Mouse (Mus musculus): ENCODE measurements at regions not wholly inside any gene's neighbourhood (a gene's known extent, or its start where the extent isn't known, plus 50 kb on each side); places are given as distances from the start of the nearest gene placed in this dataset.

DNA sequence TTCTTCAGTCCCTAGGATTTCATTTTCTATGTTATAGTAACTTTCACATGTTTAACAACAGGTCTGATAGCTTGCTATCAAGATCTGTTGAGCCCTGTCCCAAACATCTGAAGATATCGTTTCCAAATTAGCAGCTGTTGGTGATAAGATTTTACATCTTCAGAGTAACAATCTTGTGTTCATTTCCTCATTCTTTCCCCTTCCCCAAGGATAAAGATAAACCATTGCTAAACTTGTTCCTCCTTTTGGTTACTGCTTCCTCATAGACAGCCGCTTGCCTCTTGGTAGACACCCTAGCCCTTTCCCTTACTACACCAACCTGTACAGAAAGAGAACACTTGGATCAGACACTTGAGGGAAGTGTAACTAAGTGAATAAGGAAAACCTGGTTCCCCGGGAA, 58.6 kb downstream of the Kcnrg start:
- no peaks in the 10 kb centered on the region for H3K36me3 ChIP-seq (ENCODE audit: insufficient read depth)
- H3K4me3 ChIP-seq (ENCODE audit: low read depth, low read length): no peak overlapping the region
- no peaks in the 10 kb centered on the region for H3K9me3 ChIP-seq (ENCODE audit: low read length)
- WGBS: 83% methylated on average over 3 of the region's 3 CpGs
- ATAC-seq (no peak), DNase-seq (no peak)
- H3K27ac ChIP-seq (ENCODE audit: low read depth, low read length): no peak overlapping the region
- H3K9ac ChIP-seq: no peak overlapping the region
- no peak for TF ChIP-seq CTCF (IDR thresholded peaks at IDR 0.05; ENCODE audit: low read depth)
- no peaks in the 10 kb centered on the region for H3K27me3 ChIP-seq (ENCODE audit: insufficient read depth, low read length)
- H3K4me2 ChIP-seq (ENCODE audit: low read depth): no peak overlapping the region
- H3K4me1 ChIP-seq (ENCODE audit: insufficient read depth): no peaks in the 10 kb centered on the region

DNA sequence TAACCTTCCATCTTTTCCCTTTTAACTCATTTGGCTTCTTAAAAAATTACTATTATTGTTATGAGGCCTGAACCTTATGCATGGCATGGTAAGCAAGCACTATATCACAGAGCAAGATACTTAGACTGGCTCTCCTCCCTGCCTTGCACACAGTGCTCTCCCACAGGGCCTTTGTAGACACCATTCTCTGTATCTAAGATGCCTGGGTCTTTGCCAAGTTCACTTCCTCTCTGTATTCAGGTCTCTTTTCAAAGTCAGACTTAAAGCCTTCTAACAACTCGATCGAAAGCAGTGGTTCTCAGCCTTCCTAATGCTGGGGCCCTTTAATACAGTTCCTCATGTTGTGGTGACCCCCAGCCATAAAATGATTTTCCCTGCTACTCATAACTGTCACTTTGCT, 65.9 kb downstream of the Kcnrg start:
- H3K27ac ChIP-seq (ENCODE audit: low read depth, low read length): no peak overlapping the region
- H3K4me2 ChIP-seq (ENCODE audit: low read depth): no peak overlapping the region
- no peaks in the 10 kb centered on the region for H3K36me3 ChIP-seq (ENCODE audit: insufficient read depth)
- DNase-seq (no peak), ATAC-seq (no peak)
- no peak overlapping the region for H3K9ac ChIP-seq
- 16% methylated on average over 2 of the region's 2 CpGs for WGBS
- no peaks in the 10 kb centered on the region for H3K9me3 ChIP-seq (ENCODE audit: low read length)
- no peak for TF ChIP-seq CTCF (IDR thresholded peaks at IDR 0.05; ENCODE audit: low read depth)
- no peaks in the 10 kb centered on the region for H3K4me1 ChIP-seq (ENCODE audit: insufficient read depth)
- no peak overlapping the region for H3K4me3 ChIP-seq (ENCODE audit: low read depth, low read length)
- no peaks in the 10 kb centered on the region for H3K27me3 ChIP-seq (ENCODE audit: insufficient read depth, low read length)

DNA sequence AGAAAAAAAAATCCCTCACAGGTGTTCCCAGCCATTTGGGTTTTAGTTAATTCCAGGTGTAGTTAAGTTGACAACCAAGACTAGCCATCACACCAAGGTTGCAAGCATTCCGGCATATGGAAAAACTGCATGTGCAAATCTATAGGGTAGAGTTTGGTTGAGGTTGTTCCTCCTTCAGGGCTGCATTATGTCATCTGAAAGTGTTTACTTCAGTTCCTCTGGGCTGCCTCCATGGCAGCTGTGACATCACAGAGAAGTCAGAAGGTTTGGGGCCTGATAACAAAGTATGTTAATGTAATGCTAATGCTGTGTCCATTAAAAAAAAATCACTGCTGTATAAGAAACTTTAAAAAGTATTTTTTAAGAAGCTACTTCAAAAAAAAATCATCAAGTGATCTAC, 70.8 kb downstream of the Kcnrg start:
- Histone ChIP-seq H3K4me1 (ENCODE audit: insufficient read depth) (peaks cover 4% of the 10 kb centered on the region), H3K4me2 (ENCODE audit: low read depth) (no peak overlapping the region), H3K9ac (no peak overlapping the region), H3K27ac (ENCODE audit: low read depth, low read length) (no peak overlapping the region), H3K9me3 (ENCODE audit: low read length) (no peaks in the 10 kb centered on the region), H3K4me3 (ENCODE audit: low read depth, low read length) (no peak overlapping the region), H3K36me3 (ENCODE audit: insufficient read depth) (no peaks in the 10 kb centered on the region), H3K27me3 (ENCODE audit: insufficient read depth, low read length) (no peaks in the 10 kb centered on the region)
- 94% methylated on average over 1 of the region's 1 CpGs for WGBS
- ATAC-seq (no peak), DNase-seq (no peak)
- no peak for TF ChIP-seq CTCF (IDR thresholded peaks at IDR 0.05; ENCODE audit: low read depth)

DNA sequence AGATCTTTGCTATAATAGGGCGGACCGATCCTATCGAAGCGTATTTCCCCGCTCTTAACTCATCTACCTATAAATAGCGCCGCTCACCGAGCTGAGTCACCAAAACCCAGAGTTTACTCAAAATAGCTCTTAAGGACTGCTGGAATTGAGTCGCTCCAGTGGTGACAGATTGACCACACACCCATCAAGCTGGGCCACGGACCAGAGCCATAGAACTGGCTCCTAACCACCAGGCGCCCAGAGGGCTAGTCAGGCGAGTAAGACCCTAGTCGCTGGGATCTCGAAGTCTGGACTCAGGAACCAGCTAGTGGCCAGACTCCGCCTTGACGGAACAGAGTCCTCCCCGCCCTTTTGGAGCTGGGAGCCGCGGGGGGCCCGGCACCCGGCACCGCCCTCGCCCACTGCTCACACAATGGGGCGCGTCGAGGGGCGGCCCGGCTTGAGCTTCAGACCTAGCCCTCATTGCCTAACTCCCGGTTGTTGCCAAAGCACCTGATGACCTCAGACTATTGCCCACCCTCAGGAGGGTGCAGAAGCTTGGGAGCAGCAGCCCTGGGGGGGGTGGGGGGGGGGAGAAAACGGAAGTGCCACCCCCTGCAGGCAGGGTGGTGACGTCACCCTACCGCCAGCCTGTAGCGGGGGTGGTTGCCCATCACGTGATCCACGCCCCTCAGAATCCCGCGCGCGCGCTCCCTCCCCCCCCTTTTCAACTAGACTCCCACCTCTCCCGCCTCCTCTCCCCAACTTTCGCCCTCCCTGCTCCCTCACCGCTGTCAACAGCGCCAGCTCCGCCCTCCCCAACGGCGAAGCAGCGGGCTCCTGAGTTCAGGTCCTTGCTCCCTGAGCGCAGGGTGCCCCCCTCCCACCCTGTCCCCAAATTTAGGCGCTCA, 73.8 kb downstream of the Kcnrg start:
- Histone ChIP-seq H3K9ac (peak overlapping the region; percentile 82), H3K4me2 (ENCODE audit: low read depth) (peak overlapping the region; percentile 93), H3K27ac (ENCODE audit: low read depth, low read length) (peak overlapping the region; percentile 98), H3K27me3 (ENCODE audit: insufficient read depth, low read length) (no peaks in the 10 kb centered on the region; the same call in 1 of the 2 replicates), H3K9me3 (ENCODE audit: low read length) (no peaks in the 10 kb centered on the region), H3K4me3 (ENCODE audit: low read depth, low read length) (peak overlapping the region; percentile 96), H3K36me3 (ENCODE audit: insufficient read depth) (no peaks in the 10 kb centered on the region), H3K4me1 (ENCODE audit: insufficient read depth) (peaks cover 4% of the 10 kb centered on the region)
- DNase-seq: peak; percentile 96
- 2% methylated on average over 50 of the region's 50 CpGs for WGBS
- peak; percentile 78 for ATAC-seq
- peak; percentile 31 for TF ChIP-seq CTCF (IDR thresholded peaks at IDR 0.05; ENCODE audit: low read depth)

- ATAC-seq (peak; percentile 80), DNase-seq (peak; percentile 89)
- peak overlapping the region; percentile 93 for H3K4me2 ChIP-seq (ENCODE audit: low read depth)
- peak overlapping the region; percentile 96 for H3K4me3 ChIP-seq (ENCODE audit: low read depth, low read length)
- no peaks in the 10 kb centered on the region for H3K36me3 ChIP-seq (ENCODE audit: insufficient read depth)
- H3K27me3 ChIP-seq (ENCODE audit: insufficient read depth, low read length): no peaks in the 10 kb centered on the region; the same call in 1 of the 2 replicates
- peaks cover 4% of the 10 kb centered on the region for H3K4me1 ChIP-seq (ENCODE audit: insufficient read depth)
- 2% methylated on average over 85 of the region's 90 CpGs for WGBS
- no peaks in the 10 kb centered on the region for H3K9me3 ChIP-seq (ENCODE audit: low read length)
- H3K27ac ChIP-seq (ENCODE audit: low read depth, low read length): peak overlapping the region; percentile 98
- peak overlapping the region; percentile 82 for H3K9ac ChIP-seq
- 0 out of 2 replicates have a peak, but pooled peaks have one; percentile 4 for TF ChIP-seq CTCF (IDR thresholded peaks at IDR 0.05; ENCODE audit: low read depth)
Observed at GRCm38 (mm10) chr14:61681708-61682701, 74.7 kb downstream of the Kcnrg start.

- Histone ChIP-seq H3K9ac (peak overlapping the region; percentile 82), H3K9me3 (ENCODE audit: low read length) (no peaks in the 10 kb centered on the region), H3K4me3 (ENCODE audit: low read depth, low read length) (peak overlapping the region; percentile 96), H3K27me3 (ENCODE audit: insufficient read depth, low read length) (no peaks in the 10 kb centered on the region; the same call in 1 of the 2 replicates), H3K4me1 (ENCODE audit: insufficient read depth) (peaks cover 4% of the 10 kb centered on the region), H3K27ac (ENCODE audit: low read depth, low read length) (peak overlapping the region; percentile 98), H3K36me3 (ENCODE audit: insufficient read depth) (no peaks in the 10 kb centered on the region), H3K4me2 (ENCODE audit: low read depth) (peak overlapping the region; percentile 93)
- under 1% methylated on average over 53 of the region's 54 CpGs for WGBS
- TF ChIP-seq CTCF (IDR thresholded peaks at IDR 0.05; ENCODE audit: low read depth): peak; percentile 54
- DNase-seq (peak; percentile 83), ATAC-seq (peak; percentile 66)
Observed at GRCm38 (mm10) chr14:61682721-61683355, 75.6 kb downstream of the Kcnrg start.

Data from forebrain, postnatal 0 days (tissue).